ENCODE assay signal across 26 mouse cellular contexts in genomic region chr8:118986796-118987195, GRCm38 (mm10).
"Had no signal": no experiment of that assay in that cellular context is flagged by ENCODE, and none has a peak within 500 bp of the region (broad histone marks: within the 10 kb centered on the region; RNA-seq: fewer than 3 reads in every experiment).

No protein-coding gene starts in this region.

- H3K27me3 ChIP-seq: limb, embryonic 12.5 days; limb, embryonic 13.5 days; limb, embryonic 15.5 days; liver, embryonic 12.5 days; liver, embryonic 13.5 days; liver, embryonic 15.5 days; lung, embryonic 15.5 days; megakaryocyte, embryonic 14.5 days; midbrain, embryonic 12.5 days; midbrain, embryonic 13.5 days; midbrain, embryonic 15.5 days had no signal

- H3K36me3 ChIP-seq: limb, embryonic 10.5 days; limb, embryonic 12.5 days; limb, embryonic 13.5 days; limb, embryonic 15.5 days; liver, embryonic 12.5 days; liver, embryonic 13.5 days; liver, embryonic 15.5 days; lung, embryonic 15.5 days; midbrain, embryonic 10.5 days; midbrain, embryonic 12.5 days; midbrain, embryonic 13.5 days; midbrain, embryonic 15.5 days had no signal

- DNase-seq: left cerebral cortex, postnatal 4 days; liver; liver, embryonic 13.5 days; liver, postnatal 0 days; lung, adult 2 months; lung, embryonic 14.5 days; lung, postnatal 10 days; lung, postnatal 14 days; lung, postnatal 36 days; lung, postnatal 4 days; midbrain, embryonic 14.5 days had no signal

- H3K4me2 ChIP-seq: limb, embryonic 12.5 days; limb, embryonic 13.5 days; limb, embryonic 15.5 days; liver, embryonic 11.5 days; liver, embryonic 12.5 days; liver, embryonic 13.5 days; liver, embryonic 15.5 days; lung, embryonic 14.5 days; lung, embryonic 15.5 days; midbrain, embryonic 11.5 days; midbrain, embryonic 12.5 days; midbrain, embryonic 13.5 days; midbrain, embryonic 15.5 days had no signal

- H3K4me3 ChIP-seq: left cerebral cortex, adult 2 months; limb, embryonic 10.5 days; limb, embryonic 12.5 days; limb, embryonic 13.5 days; limb, embryonic 15.5 days; liver, embryonic 12.5 days; liver, embryonic 13.5 days; liver, embryonic 15.5 days; lung, embryonic 15.5 days; megakaryocyte, embryonic 14.5 days; midbrain, embryonic 10.5 days; midbrain, embryonic 12.5 days; midbrain, embryonic 13.5 days; midbrain, embryonic 15.5 days had no signal
